Mouse (Mus musculus): ENCODE results near the gene Sez6l. TPM values are rescaled to one million over a fixed set of nuclear protein-coding genes. Genes with fewer than 3 reads are reported as not detected.

Gene Sez6l
- total RNA-seq, 1 experiment: 0.13 TPM

DNA sequence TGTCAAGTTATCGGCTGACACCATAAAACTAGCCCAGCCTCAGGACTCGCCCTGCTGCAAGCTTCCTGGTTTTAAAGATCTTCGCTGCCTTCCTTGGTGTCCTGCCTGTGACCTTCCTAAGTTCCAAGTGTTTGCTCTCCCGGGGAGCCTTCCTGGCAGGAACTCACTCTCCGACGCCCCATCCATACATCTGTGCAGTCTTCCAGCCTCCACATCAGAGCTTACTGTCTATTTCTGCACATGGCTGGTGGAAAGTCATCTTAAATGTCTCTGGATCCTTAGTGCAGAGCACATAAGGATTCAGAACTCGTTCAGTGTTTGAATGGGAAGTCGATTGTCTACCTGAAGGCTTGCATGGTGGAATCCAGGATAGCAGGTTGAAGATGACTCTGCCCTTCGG is 59.5 kb downstream of the Sez6l start:
- in situ Hi-C loops (cut with MboI; ENCODE audit: low sequenced_read_pairs in 2 of 2, unreplicated experiment in 2 of 2): no loop called here
- no peaks in the 10 kb centered on the region for H3K36me3 ChIP-seq (ENCODE audit: control insufficient read depth, insufficient read depth, low read length, poor library complexity, severe bottlenecking)
- no peak for TF ChIP-seq HCFC1 (IDR thresholded peaks at IDR 0.05; ENCODE audit: borderline replicate concordance, insufficient read depth, low read length)
- DNase-seq (ENCODE audit: low read depth, low spot score): no peak
- H3K4me1 ChIP-seq (ENCODE audit: control insufficient read depth in 2 of 2, insufficient read depth in 2 of 2, low read length in 2 of 2, poor library complexity in 1 of 2): peaks cover 3 to 14% of the 10 kb centered on the region in 2 experiments; a peak in 3 of 4 replicates
- no peak overlapping the region for H3K9ac ChIP-seq (ENCODE audit: insufficient read depth, low read depth, low read length, poor library complexity, severe bottlenecking)
- no peaks in the 10 kb centered on the region for H3K9me3 ChIP-seq (ENCODE audit: control insufficient read depth, insufficient read depth, low read depth, low read length)
- H3K27ac ChIP-seq (ENCODE audit: insufficient read depth, low read depth, low read length, poor library complexity, severe bottlenecking): no peak overlapping the region
- H3K4me3 ChIP-seq (ENCODE audit: insufficient read depth in 1 of 2, low read depth in 1 of 2, low read length in 2 of 2, poor library complexity in 1 of 2, severe bottlenecking in 1 of 2): no peak overlapping the region

GRCm38 (mm10) chr5:112516527-112516926 is 60.5 kb downstream of the Sez6l start:
- Histone ChIP-seq H3K9ac (ENCODE audit: insufficient read depth, low read depth, low read length, poor library complexity, severe bottlenecking) (no peak overlapping the region), H3K9me3 (ENCODE audit: control insufficient read depth, insufficient read depth, low read depth, low read length) (no peaks in the 10 kb centered on the region), H3K36me3 (ENCODE audit: control insufficient read depth, insufficient read depth, low read length, poor library complexity, severe bottlenecking) (no peaks in the 10 kb centered on the region), H3K4me1 (ENCODE audit: control insufficient read depth in 2 of 2, insufficient read depth in 2 of 2, low read length in 2 of 2, poor library complexity in 1 of 2) (peaks cover 0 to 7% of the 10 kb centered on the region in 2 experiments; a peak in 1 of 4 replicates), H3K27ac (ENCODE audit: insufficient read depth, low read depth, low read length, poor library complexity, severe bottlenecking) (no peak overlapping the region), H3K4me3 (ENCODE audit: insufficient read depth in 1 of 2, low read depth in 1 of 2, low read length in 2 of 2, poor library complexity in 1 of 2, severe bottlenecking in 1 of 2) (no peak overlapping the region)
- DNase-seq (ENCODE audit: low read depth, low spot score): peak; percentile 54
- no peak for TF ChIP-seq CHD2 (IDR thresholded peaks at IDR 0.05; ENCODE audit: low read depth, low read length)
- no peak for TF ChIP-seq ZC3H11A (IDR thresholded peaks at IDR 0.05; ENCODE audit: borderline replicate concordance, low read depth, low read length)
- TF ChIP-seq ZNF384 (IDR thresholded peaks at IDR 0.05; ENCODE audit: low read depth, low read length): no peak
- in situ Hi-C loops (cut with MboI; ENCODE audit: low sequenced_read_pairs in 2 of 2, unreplicated experiment in 2 of 2): no loop called here

DNA sequence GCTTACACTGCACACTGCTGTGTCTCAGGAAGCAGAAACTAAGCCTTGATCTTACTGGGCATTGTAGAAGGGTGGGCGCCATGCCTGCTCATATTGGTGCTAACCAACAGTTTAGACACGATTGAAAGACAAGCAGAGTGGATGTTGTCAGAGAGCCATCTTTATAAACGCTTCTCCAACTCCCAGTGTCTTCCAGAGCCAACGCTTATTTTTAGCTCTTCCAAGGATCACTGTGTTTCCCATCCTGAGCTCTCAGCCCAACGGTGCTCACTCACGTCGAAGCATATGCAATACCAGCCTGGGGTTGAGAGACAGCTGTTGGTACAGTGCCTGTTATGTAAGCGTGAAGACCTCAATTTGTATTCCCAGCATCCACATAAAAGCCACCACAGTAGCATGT is 66.6 kb downstream of the Sez6l start:
- no peak overlapping the region for H3K9ac ChIP-seq (ENCODE audit: insufficient read depth, low read depth, low read length, poor library complexity, severe bottlenecking)
- H3K9me3 ChIP-seq (ENCODE audit: control insufficient read depth, insufficient read depth, low read depth, low read length): no peaks in the 10 kb centered on the region
- no peak for DNase-seq (ENCODE audit: low read depth, low spot score)
- H3K4me3 ChIP-seq (ENCODE audit: insufficient read depth in 1 of 2, low read depth in 1 of 2, low read length in 2 of 2, poor library complexity in 1 of 2, severe bottlenecking in 1 of 2): no peak overlapping the region
- no peak overlapping the region for H3K27ac ChIP-seq (ENCODE audit: insufficient read depth, low read depth, low read length, poor library complexity, severe bottlenecking)
- H3K4me1 ChIP-seq (ENCODE audit: control insufficient read depth in 2 of 2, insufficient read depth in 2 of 2, low read length in 2 of 2, poor library complexity in 1 of 2): peaks cover 0 to 5% of the 10 kb centered on the region in 2 experiments; a peak in 2 of 4 replicates
- in situ Hi-C loops (cut with MboI; ENCODE audit: low sequenced_read_pairs in 2 of 2, unreplicated experiment in 2 of 2): no loop called here
- TF ChIP-seq ZC3H11A (IDR thresholded peaks at IDR 0.05; ENCODE audit: borderline replicate concordance, low read depth, low read length) (no peak), HCFC1 (IDR thresholded peaks at IDR 0.05; ENCODE audit: borderline replicate concordance, insufficient read depth, low read length) (no peak), ZNF384 (IDR thresholded peaks at IDR 0.05; ENCODE audit: low read depth, low read length) (no peak), MAFK (IDR thresholded peaks at IDR 0.05; ENCODE audit: insufficient read depth, low read depth, low read length) (no peak)
- no peaks in the 10 kb centered on the region for H3K36me3 ChIP-seq (ENCODE audit: control insufficient read depth, insufficient read depth, low read length, poor library complexity, severe bottlenecking)

- Histone ChIP-seq H3K9me3 (ENCODE audit: control insufficient read depth, insufficient read depth, low read depth, low read length) (no peaks in the 10 kb centered on the region), H3K36me3 (ENCODE audit: control insufficient read depth, insufficient read depth, low read length, poor library complexity, severe bottlenecking) (no peaks in the 10 kb centered on the region), H3K9ac (ENCODE audit: insufficient read depth, low read depth, low read length, poor library complexity, severe bottlenecking) (no peak overlapping the region), H3K4me1 (ENCODE audit: control insufficient read depth in 2 of 2, insufficient read depth in 2 of 2, low read length in 2 of 2, poor library complexity in 1 of 2) (peaks cover 0 to 5% of the 10 kb centered on the region in 2 experiments; a peak in 2 of 4 replicates), H3K27ac (ENCODE audit: insufficient read depth, low read depth, low read length, poor library complexity, severe bottlenecking) (no peak overlapping the region), H3K4me3 (ENCODE audit: insufficient read depth in 1 of 2, low read depth in 1 of 2, low read length in 2 of 2, poor library complexity in 1 of 2, severe bottlenecking in 1 of 2) (no peak overlapping the region)
- DNase-seq (ENCODE audit: low read depth, low spot score): peak; percentile 48
- in situ Hi-C loops (cut with MboI; ENCODE audit: low sequenced_read_pairs in 2 of 2, unreplicated experiment in 2 of 2): no loop called here
- TF ChIP-seq ZC3H11A (IDR thresholded peaks at IDR 0.05; ENCODE audit: borderline replicate concordance, low read depth, low read length) (no peak), MAFK (IDR thresholded peaks at IDR 0.05; ENCODE audit: insufficient read depth, low read depth, low read length) (no peak), HCFC1 (IDR thresholded peaks at IDR 0.05; ENCODE audit: borderline replicate concordance, insufficient read depth, low read length) (no peak), CHD2 (IDR thresholded peaks at IDR 0.05; ENCODE audit: low read depth, low read length) (no peak), ZNF384 (IDR thresholded peaks at IDR 0.05; ENCODE audit: low read depth, low read length) (no peak)
Measured at GRCm38 (mm10) chr5:112509916-112510315, 67.1 kb downstream of the Sez6l start.

- Histone ChIP-seq H3K4me3 (ENCODE audit: insufficient read depth in 1 of 2, low read depth in 1 of 2, low read length in 2 of 2, poor library complexity in 1 of 2, severe bottlenecking in 1 of 2) (no peak overlapping the region), H3K27ac (ENCODE audit: insufficient read depth, low read depth, low read length, poor library complexity, severe bottlenecking) (no peak overlapping the region), H3K4me1 (ENCODE audit: control insufficient read depth in 2 of 2, insufficient read depth in 2 of 2, low read length in 2 of 2, poor library complexity in 1 of 2) (peaks cover 0 to 5% of the 10 kb centered on the region in 2 experiments; a peak in 2 of 4 replicates), H3K9ac (ENCODE audit: insufficient read depth, low read depth, low read length, poor library complexity, severe bottlenecking) (no peak overlapping the region), H3K9me3 (ENCODE audit: control insufficient read depth, insufficient read depth, low read depth, low read length) (no peaks in the 10 kb centered on the region), H3K36me3 (ENCODE audit: control insufficient read depth, insufficient read depth, low read length, poor library complexity, severe bottlenecking) (no peaks in the 10 kb centered on the region)
- in situ Hi-C loops (cut with MboI; ENCODE audit: low sequenced_read_pairs in 2 of 2, unreplicated experiment in 2 of 2): no loop called here
- DNase-seq (ENCODE audit: low read depth, low spot score): no peak
- TF ChIP-seq HCFC1 (IDR thresholded peaks at IDR 0.05; ENCODE audit: borderline replicate concordance, insufficient read depth, low read length): no peak
Measured at GRCm38 (mm10) chr5:112505595-112505994, 71.4 kb downstream of the Sez6l start.

Data from ES-E14 (cell line).